Mouse (Mus musculus): ENCODE results near the gene Bag1. TPM values are rescaled to one million over a fixed set of nuclear protein-coding genes. Genes with fewer than 3 reads are reported as not detected.
A peak's percentile ranks its signal among the peaks of the same experiment; 100 is the strongest.

The Bag1 gene
- total and polyA plus RNA-seq, 3 experiments = 97.0 to 301 (median 263) TPM

DNA sequence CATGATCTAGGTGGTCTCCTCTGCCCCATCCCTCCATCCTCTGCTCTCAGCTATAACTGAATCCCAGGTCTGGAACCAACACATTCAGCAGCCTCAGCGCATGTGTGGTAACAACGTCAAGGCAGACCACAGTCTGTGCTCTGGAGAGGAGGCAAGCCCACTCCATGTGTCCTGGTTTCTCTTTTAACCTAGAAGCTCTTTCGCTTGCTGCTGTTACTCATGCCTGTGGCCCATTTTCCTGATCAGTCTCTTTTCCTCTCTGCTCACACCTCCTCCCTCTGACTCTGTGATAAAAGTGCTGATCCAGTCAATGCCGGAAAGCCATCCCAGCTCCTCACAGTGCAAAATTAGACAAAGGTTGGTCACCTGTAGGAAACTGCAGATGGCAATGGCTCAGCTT, 58.1 kb downstream of the Bag1 start:
- WGBS = 83% methylated on average over 4 of the region's 4 CpGs
- intact Hi-C loops (cut with DNase I) = no loop called here
- DNase-seq = no peak
- Histone ChIP-seq H3K27me3 (ENCODE audit: control insufficient read depth, insufficient read depth, low read length) (no peaks in the 10 kb centered on the region), H3K9ac (ENCODE audit: low read depth, low read length) (no peak overlapping the region), H3K36me3 (ENCODE audit: control insufficient read depth, insufficient read depth, low read length) (no peaks in the 10 kb centered on the region), H3K79me2 (replicated peaks; ENCODE audit: control insufficient read depth, insufficient read depth, low read length) (no peaks in the 10 kb centered on the region), H3K27ac (no peak overlapping the region), H3K4me3 (no peak overlapping the region), H3K4me1 (ENCODE audit: control insufficient read depth, insufficient read depth, low read length) (no peaks in the 10 kb centered on the region)
- no peak for TF ChIP-seq EP300 (IDR thresholded peaks at IDR 0.05; ENCODE audit: insufficient read depth, low read depth, low read length)
- TF ChIP-seq CTCF (IDR thresholded peaks at IDR 0.05) = no peak
- TF ChIP-seq POLR2A (IDR thresholded peaks at IDR 0.05; ENCODE audit: insufficient read depth, low read depth, low read length) = no peak

DNA sequence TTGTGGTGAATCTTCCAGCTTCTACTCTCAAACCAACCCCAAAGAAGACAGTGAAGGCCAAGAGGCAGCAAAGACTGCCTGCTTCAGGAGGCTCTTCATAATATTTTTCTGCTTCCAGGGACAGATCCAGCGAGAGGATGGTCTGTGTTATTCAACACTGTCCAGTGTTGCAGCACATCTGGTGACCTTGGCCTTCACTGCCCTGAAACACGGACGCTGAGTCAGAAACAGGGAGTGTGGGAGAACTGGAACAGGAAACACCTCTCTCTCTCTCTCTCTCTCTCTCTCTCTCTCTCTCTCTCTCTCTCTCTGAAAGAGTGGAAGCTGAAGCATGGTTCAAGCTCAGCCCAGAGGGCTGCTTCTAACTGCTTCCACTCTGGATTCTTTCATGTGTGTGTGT, 58.8 kb downstream of the Bag1 start:
- H3K27ac ChIP-seq = no peak overlapping the region
- 20% methylated on average over 3 of the region's 3 CpGs for WGBS
- H3K79me2 ChIP-seq (replicated peaks; ENCODE audit: control insufficient read depth, insufficient read depth, low read length) = no peaks in the 10 kb centered on the region
- no peak overlapping the region for H3K4me3 ChIP-seq
- no peaks in the 10 kb centered on the region for H3K36me3 ChIP-seq (ENCODE audit: control insufficient read depth, insufficient read depth, low read length)
- intact Hi-C loops (cut with DNase I) = no loop called here
- H3K27me3 ChIP-seq (ENCODE audit: control insufficient read depth, insufficient read depth, low read length) = no peaks in the 10 kb centered on the region
- TF ChIP-seq CTCF (IDR thresholded peaks at IDR 0.05) = no peak
- no peak for TF ChIP-seq EP300 (IDR thresholded peaks at IDR 0.05; ENCODE audit: insufficient read depth, low read depth, low read length)
- TF ChIP-seq POLR2A (IDR thresholded peaks at IDR 0.05; ENCODE audit: insufficient read depth, low read depth, low read length) = no peak
- H3K4me1 ChIP-seq (ENCODE audit: control insufficient read depth, insufficient read depth, low read length) = no peaks in the 10 kb centered on the region
- DNase-seq = peak in 1 of 2 experiments; percentile 43
- H3K9ac ChIP-seq (ENCODE audit: low read depth, low read length) = no peak overlapping the region

DNA sequence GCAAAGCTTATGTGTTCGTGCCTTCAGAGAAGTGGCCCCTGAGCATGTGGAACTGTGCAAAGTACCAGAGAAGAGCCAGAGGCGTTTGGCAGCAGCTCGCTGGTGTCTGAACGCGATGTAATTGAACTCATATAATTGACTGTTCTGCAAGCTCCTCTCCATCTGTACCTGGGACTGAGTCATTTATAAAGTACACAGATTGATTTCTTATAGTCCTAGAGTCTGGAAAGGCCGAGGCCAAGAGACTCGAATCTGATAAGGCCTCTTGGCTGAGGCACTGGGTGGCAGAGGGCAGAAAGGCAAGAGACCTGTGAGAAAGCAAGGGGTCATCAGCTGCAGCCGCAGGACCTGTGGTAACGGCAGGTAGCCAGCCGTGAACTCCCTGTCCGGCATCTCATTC, 59.3 kb downstream of the Bag1 start:
- no peak overlapping the region for H3K27ac ChIP-seq
- no peaks in the 10 kb centered on the region for H3K36me3 ChIP-seq (ENCODE audit: control insufficient read depth, insufficient read depth, low read length)
- WGBS = 85% methylated on average over 11 of the region's 11 CpGs
- no peaks in the 10 kb centered on the region for H3K79me2 ChIP-seq (replicated peaks; ENCODE audit: control insufficient read depth, insufficient read depth, low read length)
- no peak overlapping the region for H3K4me3 ChIP-seq
- H3K9ac ChIP-seq (ENCODE audit: low read depth, low read length) = no peak overlapping the region
- no peaks in the 10 kb centered on the region for H3K4me1 ChIP-seq (ENCODE audit: control insufficient read depth, insufficient read depth, low read length)
- intact Hi-C loops (cut with DNase I) = no loop called here
- DNase-seq = no peak
- H3K27me3 ChIP-seq (ENCODE audit: control insufficient read depth, insufficient read depth, low read length) = no peaks in the 10 kb centered on the region
- no peak for TF ChIP-seq CTCF (IDR thresholded peaks at IDR 0.05)
- no peak for TF ChIP-seq POLR2A (IDR thresholded peaks at IDR 0.05; ENCODE audit: insufficient read depth, low read depth, low read length)
- no peak for TF ChIP-seq EP300 (IDR thresholded peaks at IDR 0.05; ENCODE audit: insufficient read depth, low read depth, low read length)

Small RNAs within 50 kb of the gene (microRNA-seq; reads per million reads assigned to microRNA genes)
- 0 to 0.56 reads per million in 2 experiments for gene Mir3094

Other genes with a start within 250 kb of the Bag1 start
- gene Aptx, start 245.1 kb downstream of the Bag1 start, total RNA-seq (2021) = 10 to 100 TPM; 14.4 to 16.8 TPM
- 7.6 and 11.2 TPM in 2 replicates for gene Aptx, start 245.1 kb downstream of the Bag1 start, polyA plus RNA-seq (2012; rRNA removed)
- gene Dnaja1, start 226.1 kb downstream of the Bag1 start, total RNA-seq (2021) = 100 to 1,000 TPM in 1 of 2 experiments, 10 to 100 TPM in 1; 60.2 to 114 TPM
- gene Dnaja1, start 226.1 kb downstream of the Bag1 start, polyA plus RNA-seq (2012; rRNA removed) = 5.9 and 11.5 TPM in 2 replicates
- gene Smu1, start 190.4 kb downstream of the Bag1 start, total RNA-seq (2021) = 10 to 100 TPM; 27.0 to 31.7 TPM
- 13.8 and 28.8 TPM in 2 replicates for gene Smu1, start 190.4 kb downstream of the Bag1 start, polyA plus RNA-seq (2012; rRNA removed)
- 10 to 100 TPM; 68.7 to 69.7 TPM for gene B4galt1, start 94.3 kb downstream of the Bag1 start, total RNA-seq (2021)
- 42.6 and 57.4 TPM in 2 replicates for gene B4galt1, start 94.3 kb downstream of the Bag1 start, polyA plus RNA-seq (2012; rRNA removed)
- gene Spink4, start 28.2 kb downstream of the Bag1 start, total RNA-seq (2021) = under 1 TPM in 1 of 2 experiments, not detected in 1; 0.68 TPM
- gene Spink4, start 28.2 kb downstream of the Bag1 start, polyA plus RNA-seq (2012; rRNA removed) = 1.7 and 3.6 TPM in 2 replicates
- gene Chmp5, start 113 bp upstream of the Bag1 start, total RNA-seq (2021) = 10 to 100 TPM; 32.7 to 36.6 TPM
- gene Chmp5, start 113 bp upstream of the Bag1 start, polyA plus RNA-seq (2012; rRNA removed) = 12.7 and 21.5 TPM in 2 replicates
- gene Nfx1, start 22.6 kb upstream of the Bag1 start, total RNA-seq (2021) = 10 to 100 TPM; 18.9 to 19.8 TPM
- gene Nfx1, start 22.6 kb upstream of the Bag1 start, polyA plus RNA-seq (2012; rRNA removed) = 16.9 and 30.6 TPM in 2 replicates
- gene Aqp7, start 99.8 kb upstream of the Bag1 start, total RNA-seq (2021) = 10 to 100 TPM; 21.6 to 33.0 TPM
- 32.7 and 53.4 TPM in 2 replicates for gene Aqp7, start 99.8 kb upstream of the Bag1 start, polyA plus RNA-seq (2012; rRNA removed)
- gene Aqp3, start 149.9 kb upstream of the Bag1 start, total RNA-seq (2021) = not detected
- 0.20 and 4.2 TPM in 2 replicates for gene Aqp3, start 149.9 kb upstream of the Bag1 start, polyA plus RNA-seq (2012; rRNA removed)
- 10 to 100 TPM; 14.9 to 16.4 TPM for gene Nol6, start 176.2 kb upstream of the Bag1 start, total RNA-seq (2021)
- gene Nol6, start 176.2 kb upstream of the Bag1 start, polyA plus RNA-seq (2012; rRNA removed) = 17.6 and 21.2 TPM in 2 replicates
- gene Ube2r2, start 187.4 kb upstream of the Bag1 start, total RNA-seq (2021) = 100 to 1,000 TPM; 121 to 133 TPM
- 52.7 and 72.9 TPM in 2 replicates for gene Ube2r2, start 187.4 kb upstream of the Bag1 start, polyA plus RNA-seq (2012; rRNA removed)